Mouse (Mus musculus) CH12.LX (cell line): ENCODE measurements at regions not wholly inside any gene's neighbourhood (a gene's known extent, or its start where the extent isn't known, plus 50 kb on each side); places are given as distances from the start of the nearest gene placed in this dataset.

Experiments
- DNase-seq: peaks from one replicate; pipeline ENCODE4 v3.0.0-alpha.2; 2013; ENCODE audit errors: extremely low read depth
- H3K27ac ChIP-seq: 2 replicates; pipeline ENCODE4 v1.5.1; 2012; ENCODE audit warnings: low read depth, mild to moderate bottlenecking, control low read depth, moderate library complexity; ENCODE audit not compliant: insufficient read depth
- H3K27me3 ChIP-seq: replicated peaks from 2 replicates; pipeline ENCODE3; 2012; ENCODE audit warnings: inconsistent platforms
- H3K36me3 ChIP-seq, 2 experiments: replicated peaks in 1 of 2; 2 replicates each; pipeline versions ENCODE3 to v1.6.1; 2012; ENCODE audit warnings: inconsistent platforms in 1 of 2, low read length in 1 of 2, mild to moderate bottlenecking in 1 of 2, mixed read lengths in 1 of 2, moderate library complexity in 1 of 2; ENCODE audit not compliant: control insufficient read depth in 1 of 2, insufficient read depth in 1 of 2
- H3K4me1 ChIP-seq, 2 experiments: 2 replicates each; pipeline ENCODE4 v1.6.1; 2012; ENCODE audit warnings: inconsistent platforms in 1 of 2, moderate library complexity in 1 of 2; ENCODE audit not compliant: insufficient read depth in 2 of 2, control insufficient read depth in 1 of 2
- H3K4me2 ChIP-seq: 2 replicates; pipeline ENCODE4 v1.6.1; 2012; ENCODE audit warnings: low read depth, mild to moderate bottlenecking, control low read depth; ENCODE audit not compliant: poor library complexity, insufficient read depth, severe bottlenecking
- H3K4me3 ChIP-seq, 3 experiments: fragments of 150-350 bp in 1 of 3; sonication (generic) in 1 of 3; replicated peaks in 1 of 3; 2 replicates each; pipeline versions ENCODE3 to v1.5.1; 2011 to 2012; ENCODE audit warnings: low read depth in 2 of 3, low read length in 2 of 3, mild to moderate bottlenecking in 2 of 3, moderate library complexity in 2 of 3, control low read depth in 1 of 3, improper control_type of control experiment in 1 of 3, inconsistent platforms in 1 of 3, mixed read lengths in 1 of 3; ENCODE audit not compliant: poor library complexity in 1 of 3
- H3K79me2 ChIP-seq: replicated peaks from 2 replicates; pipeline ENCODE4 v1.6.1; 2012; ENCODE audit warnings: mild to moderate bottlenecking, moderate library complexity; ENCODE audit not compliant: control insufficient read depth, poor library complexity, insufficient read depth, severe bottlenecking; ENCODE audit errors: extremely low read depth
- H3K9ac ChIP-seq: 2 replicates; pipeline ENCODE4 v1.6.1; 2012; ENCODE audit warnings: low read depth, mild to moderate bottlenecking, control low read depth, moderate library complexity; ENCODE audit not compliant: insufficient read depth
- H3K9me3 ChIP-seq: replicated peaks from 2 replicates; pipeline ENCODE3; 2012; ENCODE audit warnings: low read length, inconsistent platforms, mixed read lengths
- BHLHE40 ChIP-seq: IDR thresholded peaks from 2 replicates; pipeline ENCODE4 v1.6.1; 2011; ENCODE audit warnings: mild to moderate bottlenecking, low read depth, low read length, improper control_type of control experiment
- CHD1 ChIP-seq: IDR thresholded peaks from 2 replicates; pipeline ENCODE4 v1.6.1; 2012; ENCODE audit warnings: low read depth, low read length, improper control_type of control experiment, inconsistent platforms
- ELF1 ChIP-seq: IDR thresholded peaks from 2 replicates; pipeline ENCODE4 v1.6.1; 2014; ENCODE audit warnings: low read depth, mild to moderate bottlenecking, inconsistent platforms, low read length, improper control_type of control experiment
- ETS1 ChIP-seq: conservative IDR thresholded peaks from 2 replicates; pipeline ENCODE4 v1.6.1; 2012; ENCODE audit warnings: low read depth, mild to moderate bottlenecking, inconsistent platforms, low read length, improper control_type of control experiment, moderate library complexity
- IRF4 ChIP-seq: IDR thresholded peaks from 2 replicates; pipeline ENCODE4 v1.6.1; 2014; ENCODE audit warnings: low read depth, mild to moderate bottlenecking, inconsistent platforms, low read length, improper control_type of control experiment
- KAT2A ChIP-seq: IDR thresholded peaks from 2 replicates; pipeline ENCODE4 v1.6.1; 2012; ENCODE audit warnings: low read length, improper control_type of control experiment, inconsistent platforms; ENCODE audit not compliant: insufficient replicate concordance
- MAFK ChIP-seq: IDR thresholded peaks from 2 replicates; pipeline ENCODE4 v1.6.1; 2011; ENCODE audit warnings: low read length, improper control_type of control experiment; ENCODE audit not compliant: insufficient replicate concordance
- MEF2A ChIP-seq: IDR thresholded peaks from 2 replicates; pipeline ENCODE4 v1.6.1; 2014; ENCODE audit warnings: low read depth, mild to moderate bottlenecking, inconsistent platforms, low read length, improper control_type of control experiment, borderline replicate concordance
- MYC ChIP-seq: IDR thresholded peaks from 2 replicates; pipeline ENCODE4 v1.6.1; 2011; ENCODE audit warnings: low read depth, mild to moderate bottlenecking, improper control_type of control experiment, low read length
- NELFE ChIP-seq: IDR thresholded peaks from 2 replicates; pipeline ENCODE4 v1.6.1; 2011; ENCODE audit warnings: low read depth, low read length, improper control_type of control experiment
- POLR2A ChIP-seq: IDR thresholded peaks from 2 replicates; pipeline ENCODE4 v1.6.1; 2011; ENCODE audit warnings: low read depth, mild to moderate bottlenecking, improper control_type of control experiment, low read length
- TBP ChIP-seq: conservative IDR thresholded peaks from 2 replicates; pipeline ENCODE4 v1.6.1; 2011; ENCODE audit warnings: low read depth, low read length, improper control_type of control experiment
- TCF12 ChIP-seq: IDR thresholded peaks from 2 replicates; pipeline ENCODE4 v1.6.1; 2014; ENCODE audit warnings: low read depth, mild to moderate bottlenecking, inconsistent platforms, low read length, improper control_type of control experiment
- UBTF ChIP-seq: IDR thresholded peaks from 2 replicates; pipeline ENCODE4 v1.6.1; 2012; ENCODE audit warnings: low read depth, mild to moderate bottlenecking, inconsistent platforms, low read length, improper control_type of control experiment, moderate library complexity
- USF2 ChIP-seq: conservative IDR thresholded peaks from 2 replicates; pipeline ENCODE4 v1.6.1; 2011; ENCODE audit warnings: low read depth, low read length, improper control_type of control experiment
- ZMIZ1 ChIP-seq: IDR thresholded peaks from 2 replicates; pipeline ENCODE4 v1.6.1; 2012; ENCODE audit warnings: low read depth, mild to moderate bottlenecking, inconsistent platforms, low read length, improper control_type of control experiment
- dilution Hi-C: fragments of 300-500 bp; cut with MboI; formaldehyde crosslinking; loops from 2 replicates; pipeline ENCODE4 v1.14.3; 2020; ENCODE audit warnings: low sequenced_read_pairs; ENCODE audit not compliant: extremely low pct_unique_long_range_greater_than_20kb, extremely low pct_ligation_motif_present
- in situ Hi-C: fragments of 300-500 bp; cut with MboI; formaldehyde crosslinking; loops from 3 replicates; pipeline ENCODE4 v1.14.3; 2019; ENCODE audit warnings: low sequenced_read_pairs, low pct_ligation_motif_present, low pct_unique_long_range_greater_than_20kb, mixed read lengths

GRCm38 (mm10) chr15:86996196-86996595 lies 547.9 kb upstream of the Fam19a5 start:
- Histone ChIP-seq H3K79me2 (no peaks in the 10 kb centered on the region), H3K4me2 (no peak overlapping the region), H3K4me1 (no peaks in the 10 kb centered on the region), H3K4me3 (no peak overlapping the region), H3K9ac (no peak overlapping the region), H3K36me3 (no peaks in the 10 kb centered on the region), H3K27me3 (no peaks in the 10 kb centered on the region), H3K9me3 (peaks cover 88% of the 10 kb centered on the region), H3K27ac (no peak overlapping the region)
- dilution Hi-C loops, result no loop called here
- no peak for DNase-seq
- TF ChIP-seq IRF4, result no peak
- TF ChIP-seq BHLHE40, result no peak
- TF ChIP-seq UBTF, result no peak
- no peak for TF ChIP-seq CHD1
- TF ChIP-seq MEF2A, result no peak
- TF ChIP-seq KAT2A, result no peak
- TF ChIP-seq ZMIZ1, result no peak
- no peak for TF ChIP-seq TBP
- TF ChIP-seq POLR2A, result no peak
- TF ChIP-seq ELF1, result no peak
- TF ChIP-seq USF2, result no peak
- no peak for TF ChIP-seq ETS1
- in situ Hi-C loops, result no loop called here

- H3K36me3 ChIP-seq, result no peaks in the 10 kb centered on the region
- H3K4me1 ChIP-seq, result no peaks in the 10 kb centered on the region
- peaks cover 79% of the 10 kb centered on the region for H3K9me3 ChIP-seq
- no peak for DNase-seq
- TF ChIP-seq TCF12 (no peak), MAFK (no peak), ELF1 (no peak), MYC (no peak), ZMIZ1 (no peak), NELFE (no peak), UBTF (no peak)
- no peak overlapping the region for H3K4me3 ChIP-seq
- H3K4me2 ChIP-seq, result no peak overlapping the region
- no peaks in the 10 kb centered on the region for H3K27me3 ChIP-seq
- H3K9ac ChIP-seq, result no peak overlapping the region
- in situ Hi-C loops, result no loop called here
- H3K27ac ChIP-seq, result no peak overlapping the region
- dilution Hi-C loops, result no loop called here
- H3K79me2 ChIP-seq, result no peaks in the 10 kb centered on the region
Measured at GRCm38 (mm10) chr15:87018978-87019377, 525.1 kb upstream of the Fam19a5 start.
